Mouse (Mus musculus): ENCODE results near the gene Cldn22.

GRCm38 (mm10) chr8:47874497-47875178, 50.4 kb downstream of the Cldn22 start:
- TF ChIP-seq CTCF (IDR thresholded peaks at IDR 0.05; ENCODE audit: insufficient read depth, low read length) (no peak), POLR2A (IDR thresholded peaks at IDR 0.05; ENCODE audit: borderline replicate concordance, extremely low read depth, low read depth, low read length) (no peak)
